Mouse (Mus musculus): Measurements from ENCODE around the gene Cela3b.
"Not testable (repeated sequence)": the region's sequence is repeated elsewhere in the genome, so short reads cannot be mapped to it uniquely, and the experiment has no call there.

Cela3b gene

DNA sequence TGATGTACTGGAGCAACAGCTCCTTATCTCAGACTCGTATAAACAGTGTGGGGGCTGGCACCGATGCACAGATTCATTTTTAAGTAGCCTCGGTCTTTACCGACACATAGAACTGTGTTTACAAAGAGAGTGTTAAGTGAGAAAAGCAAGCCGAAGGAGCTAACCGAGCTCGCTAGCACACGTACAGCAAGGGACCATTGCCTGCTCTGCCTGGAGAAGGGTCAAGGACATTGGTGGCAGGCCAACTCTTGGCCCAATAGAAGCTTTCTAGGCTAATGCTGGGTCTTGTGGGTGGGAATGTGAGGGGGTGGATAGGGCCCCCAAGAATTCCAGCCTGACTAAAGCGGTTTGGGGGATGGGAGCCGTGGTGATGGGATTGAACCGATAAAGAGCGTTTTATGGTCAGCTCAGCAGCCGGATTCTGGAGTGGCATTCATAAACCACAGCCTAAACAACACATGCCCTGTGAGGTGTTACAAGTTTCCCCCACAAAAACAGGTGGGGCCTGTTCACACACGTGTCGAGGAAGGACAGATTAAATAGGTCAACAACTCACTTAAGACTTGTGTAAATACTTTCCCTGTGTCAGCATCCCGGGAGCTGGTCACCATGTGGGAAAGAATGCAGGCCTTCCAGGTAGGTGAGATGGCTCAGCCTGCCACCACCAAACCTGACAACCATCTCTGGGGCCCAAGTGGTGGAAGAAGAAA lies 31.8 kb upstream of the Cela3b start:
- no peak for DNase-seq (ENCODE audit: low spot score)

- DNase-seq (ENCODE audit: low spot score), result no peak
Observed at GRCm38 (mm10) chr4:137461217-137461616, 30.9 kb upstream of the Cela3b start.

DNA sequence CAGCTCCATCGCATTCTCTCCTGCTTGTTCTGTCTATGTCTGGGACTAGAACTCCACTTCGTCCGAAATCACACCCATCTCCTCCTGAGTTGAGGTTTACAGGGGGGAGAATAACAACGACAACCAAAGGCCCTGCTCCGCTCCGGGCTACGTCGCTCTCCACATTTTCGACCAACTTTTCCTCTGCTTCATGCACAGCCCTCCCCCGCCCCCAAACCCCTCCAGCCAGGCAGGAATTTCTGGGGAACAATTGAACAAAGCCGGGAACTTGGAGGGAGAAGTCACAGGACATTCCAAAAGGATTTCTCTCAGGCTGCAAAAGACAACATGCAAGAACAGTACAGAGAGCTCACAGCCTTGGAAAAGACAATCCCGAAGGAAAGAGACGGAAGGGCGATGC lies 30.3 kb upstream of the Cela3b start:
- no peak for DNase-seq (ENCODE audit: low spot score)

DNA sequence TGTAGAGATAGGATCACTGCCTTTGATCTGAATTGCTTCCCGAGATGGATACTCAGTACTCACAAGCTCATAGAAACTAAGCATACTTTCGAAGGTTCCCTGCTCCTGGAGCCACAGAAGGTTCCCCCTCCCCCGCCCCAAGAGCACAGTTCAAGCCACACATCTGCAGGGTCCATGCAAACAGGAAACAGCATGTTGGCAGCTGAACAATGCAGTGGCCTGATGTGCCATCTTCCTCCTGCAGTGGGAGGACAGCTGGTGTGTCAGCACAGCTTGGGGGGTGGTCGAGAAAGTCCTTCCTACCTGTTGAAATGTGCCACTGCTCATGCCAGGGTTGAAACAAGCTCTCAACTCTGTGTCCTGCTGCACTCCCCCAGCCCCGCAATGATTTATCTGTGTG lies 28.5 kb upstream of the Cela3b start:
- DNase-seq (ENCODE audit: low spot score), result no peak

DNA sequence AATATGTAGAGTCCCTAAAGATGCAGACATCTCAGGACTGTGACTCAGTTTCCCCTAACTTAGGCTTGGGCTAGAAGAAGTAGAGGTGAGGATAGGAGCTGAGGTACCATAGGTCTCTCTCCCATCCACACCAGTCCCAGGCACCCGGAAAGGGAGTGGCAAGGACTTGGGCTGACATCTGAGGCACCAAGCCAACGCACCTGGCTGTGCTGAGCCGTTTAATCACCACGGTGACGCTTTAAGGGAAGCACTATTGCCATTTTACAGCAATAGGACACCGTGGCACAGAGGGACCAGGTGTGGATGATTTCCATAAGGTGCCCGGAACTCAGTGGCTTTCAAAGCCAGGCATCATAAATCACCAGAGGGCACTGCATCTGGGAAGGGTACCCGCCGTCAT lies 28.0 kb upstream of the Cela3b start:
- DNase-seq (ENCODE audit: low spot score), result no peak

GRCm38 (mm10) chr4:137457292-137457691 lies 27.0 kb upstream of the Cela3b start:
- no peak for DNase-seq (ENCODE audit: low spot score)

DNA sequence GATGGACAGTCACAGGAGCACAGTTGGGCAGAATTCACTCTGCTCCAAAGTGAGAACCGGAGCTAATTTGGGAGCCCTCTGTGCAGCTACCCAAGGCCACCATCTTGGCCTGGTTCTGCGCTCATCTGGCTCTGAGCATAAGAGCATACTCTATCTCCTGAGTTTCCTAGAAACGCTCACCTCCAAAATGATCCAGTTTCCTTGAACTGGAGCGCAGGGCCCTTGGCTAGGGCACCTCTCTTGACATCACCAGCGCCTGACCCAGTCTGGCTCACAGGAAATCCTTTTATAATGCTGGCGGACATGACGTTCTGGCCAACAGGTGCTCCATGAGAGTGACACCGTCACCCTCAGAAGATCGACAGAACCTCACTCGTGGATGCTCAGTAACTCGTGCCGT lies 26.2 kb upstream of the Cela3b start:
- no peak for DNase-seq (ENCODE audit: low spot score)

GRCm38 (mm10) chr4:137454582-137454981 lies 24.2 kb upstream of the Cela3b start:
- no peak for DNase-seq (ENCODE audit: low spot score)

DNA sequence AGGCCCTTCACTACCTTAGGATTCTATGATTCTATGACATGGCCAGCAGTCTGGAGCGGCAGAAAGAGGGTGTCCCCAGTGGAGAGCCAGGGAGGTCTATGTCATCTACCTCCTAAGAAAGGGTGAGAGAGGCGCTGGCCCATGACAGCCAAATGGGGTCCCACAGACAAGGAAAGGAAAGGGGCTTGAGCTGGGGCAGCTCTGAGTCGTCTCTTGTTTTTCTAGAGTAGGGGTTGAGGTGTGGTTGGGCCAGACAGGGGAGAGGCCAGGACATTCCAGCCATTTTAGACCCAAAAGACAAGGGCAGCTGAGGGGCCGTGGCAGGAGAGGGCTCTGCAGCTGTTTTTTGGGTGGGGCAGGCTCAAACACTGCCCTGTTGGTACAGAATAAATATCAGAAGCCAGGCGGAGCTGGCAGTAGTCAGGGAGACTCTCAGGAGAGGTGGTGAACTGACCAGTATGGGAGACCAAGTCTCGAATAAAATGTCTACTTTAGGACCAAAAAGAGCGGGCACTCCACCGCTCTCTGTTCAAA lies 23.0 kb upstream of the Cela3b start, which contains the start of gene 1700013G24Rik:
TSS of gene 1700013G24Rik (plus strand) at position 51 of the 534 bp plus-strand sequence.
- no peak for DNase-seq (ENCODE audit: low spot score)

DNA sequence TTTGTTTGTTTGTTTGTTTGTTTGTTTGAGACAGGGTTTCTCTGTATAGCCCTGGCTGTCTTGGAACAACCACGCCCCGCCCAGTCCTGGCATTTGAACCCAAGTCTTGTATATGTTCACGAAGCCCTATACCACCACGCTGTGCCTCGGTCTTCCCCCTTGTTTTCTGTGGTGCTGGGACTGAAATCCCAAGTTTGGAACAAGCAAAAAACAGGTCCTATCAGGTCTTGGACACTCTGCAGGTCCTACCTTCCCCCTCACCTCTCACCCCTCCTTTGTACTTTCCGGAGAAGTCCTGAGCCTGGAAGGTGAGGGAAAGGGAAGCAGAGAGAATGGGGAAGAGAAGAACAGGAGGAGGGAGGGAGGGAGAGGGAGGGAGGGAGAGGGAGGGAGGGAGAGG lies 21.9 kb upstream of the Cela3b start:
- no peak for DNase-seq (ENCODE audit: low spot score)

DNA sequence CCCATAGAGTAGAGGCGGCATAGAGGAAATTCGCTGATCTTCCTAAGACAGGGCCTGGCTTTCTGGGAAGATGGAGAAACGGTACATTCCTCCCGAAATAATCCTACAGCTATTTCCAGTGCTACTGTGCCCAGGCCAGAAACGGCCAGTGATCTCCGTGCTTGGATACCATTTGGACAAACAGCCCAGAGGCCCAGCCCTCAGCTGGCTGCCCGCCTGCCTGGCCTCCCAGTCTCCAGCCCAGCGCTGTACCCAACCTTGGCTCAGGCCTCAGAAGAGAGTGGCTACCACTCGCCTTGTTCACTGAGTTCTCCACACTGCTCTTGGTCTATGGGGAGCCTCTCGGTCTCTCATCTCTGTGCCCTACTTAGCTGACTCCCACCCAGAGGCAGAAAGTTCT lies 19.4 kb upstream of the Cela3b start:
- DNase-seq (ENCODE audit: low spot score), result no peak

DNA sequence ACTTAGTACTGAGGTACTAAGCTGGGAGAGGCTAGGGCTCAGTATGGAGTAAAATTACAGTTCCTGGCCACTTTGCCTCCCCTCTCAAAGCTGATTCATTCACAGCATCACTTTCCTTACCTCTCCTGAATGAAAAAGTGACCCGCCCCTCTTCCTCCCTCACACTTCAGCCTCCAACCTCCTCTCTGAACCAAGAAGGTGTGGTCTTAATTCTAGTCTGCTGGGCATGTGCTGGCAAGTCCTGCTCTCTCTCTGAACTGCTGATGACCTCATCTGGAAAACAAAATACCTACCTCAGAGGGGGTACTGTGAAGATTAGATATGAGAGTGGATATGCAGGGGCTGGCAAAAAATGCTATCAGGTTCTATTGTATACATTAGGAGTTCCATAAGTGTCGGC lies 18.8 kb upstream of the Cela3b start:
- DNase-seq (ENCODE audit: low spot score), result no peak

DNA sequence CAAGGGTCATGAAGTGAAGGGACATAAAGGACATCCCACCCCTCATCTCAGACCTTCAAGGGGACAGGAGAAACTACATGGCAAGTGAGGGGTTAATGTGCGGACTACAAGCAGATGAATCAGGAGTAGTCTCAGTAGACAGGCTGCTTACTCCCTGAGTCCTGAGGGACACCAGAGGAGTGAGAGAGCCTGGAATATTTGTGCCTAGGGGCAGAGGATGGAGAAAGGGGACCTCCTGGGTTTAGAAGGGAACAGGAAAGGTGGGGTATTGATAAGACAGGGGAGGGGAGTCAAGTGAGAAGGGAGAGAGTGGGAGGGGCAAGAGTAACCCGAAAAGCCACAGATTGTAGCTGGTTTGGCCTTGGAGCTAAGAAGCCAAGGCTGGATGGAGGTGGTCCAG lies 18.3 kb upstream of the Cela3b start:
- no peak for DNase-seq (ENCODE audit: low spot score)

- no peak for DNase-seq (ENCODE audit: low spot score)
Observed at GRCm38 (mm10) chr4:137448197-137448596, 17.9 kb upstream of the Cela3b start.

DNA sequence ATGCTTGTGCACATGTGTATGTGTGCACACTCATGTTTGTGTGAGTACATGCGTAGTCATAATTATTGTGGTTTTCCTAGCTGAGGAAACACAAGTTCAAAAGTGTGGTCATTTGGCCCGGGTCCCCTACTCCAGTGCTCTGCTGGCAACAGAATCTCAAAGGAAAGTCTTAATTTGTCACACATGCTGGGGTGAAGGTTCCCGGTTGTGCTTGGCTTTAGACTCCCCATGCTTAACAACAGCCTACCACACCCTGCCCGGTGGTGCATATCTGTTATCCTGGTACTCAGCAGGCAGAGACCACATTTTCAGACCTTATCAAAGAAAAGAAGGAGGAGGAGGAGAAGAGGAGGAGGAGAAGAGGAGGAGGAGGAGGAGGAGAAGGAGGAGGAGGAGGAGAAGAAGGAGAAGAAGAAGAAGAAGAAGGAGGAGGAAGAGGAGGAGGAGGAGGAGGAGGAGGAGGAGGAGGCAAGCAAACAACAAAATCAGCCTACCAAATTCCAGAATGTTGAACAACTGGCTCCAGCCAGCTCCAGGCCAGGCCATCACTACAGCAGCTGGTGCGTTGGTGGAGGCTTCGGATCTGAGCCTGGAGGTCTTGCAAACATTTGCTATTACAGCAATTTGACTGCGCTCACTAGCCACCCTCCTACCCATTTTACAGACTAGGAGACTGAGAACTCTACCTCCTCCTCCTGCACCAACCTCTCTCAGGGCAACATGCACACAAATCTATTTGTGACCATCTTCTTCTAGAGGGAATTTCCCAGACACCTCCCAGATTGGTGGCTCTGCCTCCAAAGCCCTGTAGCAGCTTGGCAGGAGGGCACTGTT lies 17.2 kb upstream of the Cela3b start:
- no peak for DNase-seq (ENCODE audit: low spot score)

GRCm38 (mm10) chr4:137445881-137446280 lies 15.5 kb upstream of the Cela3b start:
- DNase-seq (ENCODE audit: low spot score), result no peak

- peak; percentile 38 for DNase-seq (ENCODE audit: low spot score)
Observed at GRCm38 (mm10) chr4:137443625-137444024, 13.3 kb upstream of the Cela3b start.

DNA sequence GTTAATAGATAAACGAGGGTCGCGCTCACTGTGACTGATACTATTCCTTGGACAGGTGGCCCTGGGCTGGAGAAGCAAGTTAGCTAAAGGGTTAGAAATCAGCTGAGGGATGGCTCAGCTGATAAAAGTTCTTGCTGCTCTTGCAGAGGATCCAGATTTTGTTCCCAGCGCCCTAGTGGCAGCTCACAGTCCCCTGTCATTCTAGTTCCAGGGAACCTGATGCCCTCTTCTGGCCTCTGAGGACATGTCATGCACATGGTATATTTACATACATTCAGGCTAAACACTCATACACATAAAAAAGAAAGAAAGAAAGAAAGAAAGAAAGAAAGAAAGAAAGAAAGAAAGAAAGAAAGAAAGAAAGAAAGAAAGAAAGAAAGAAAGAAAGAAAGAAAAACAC lies 11.0 kb upstream of the Cela3b start:
- DNase-seq (ENCODE audit: low spot score), result no peak

DNA sequence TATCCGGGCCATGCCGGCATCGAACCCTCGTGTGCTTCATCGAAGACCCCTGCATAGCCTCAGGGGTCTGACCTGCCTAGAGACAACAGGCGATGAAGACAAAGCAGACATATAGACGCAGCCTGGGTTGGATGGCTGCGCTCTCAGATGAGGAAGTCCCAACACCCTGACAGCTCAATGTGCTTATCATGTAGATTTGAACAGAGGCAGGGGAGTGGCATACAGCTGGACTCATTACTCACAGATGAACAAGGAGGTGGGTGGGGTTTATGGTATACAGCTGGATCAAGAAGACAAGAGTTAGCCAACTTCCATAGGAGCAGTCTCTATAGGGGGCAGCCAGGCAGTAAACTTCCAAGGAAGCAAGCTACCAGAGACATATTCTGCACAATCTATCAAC lies 8.5 kb upstream of the Cela3b start:
- no peak for DNase-seq (ENCODE audit: low spot score)

- DNase-seq (ENCODE audit: low spot score), result no peak
Observed at GRCm38 (mm10) chr4:137436979-137437669, 6.8 kb upstream of the Cela3b start.

DNA sequence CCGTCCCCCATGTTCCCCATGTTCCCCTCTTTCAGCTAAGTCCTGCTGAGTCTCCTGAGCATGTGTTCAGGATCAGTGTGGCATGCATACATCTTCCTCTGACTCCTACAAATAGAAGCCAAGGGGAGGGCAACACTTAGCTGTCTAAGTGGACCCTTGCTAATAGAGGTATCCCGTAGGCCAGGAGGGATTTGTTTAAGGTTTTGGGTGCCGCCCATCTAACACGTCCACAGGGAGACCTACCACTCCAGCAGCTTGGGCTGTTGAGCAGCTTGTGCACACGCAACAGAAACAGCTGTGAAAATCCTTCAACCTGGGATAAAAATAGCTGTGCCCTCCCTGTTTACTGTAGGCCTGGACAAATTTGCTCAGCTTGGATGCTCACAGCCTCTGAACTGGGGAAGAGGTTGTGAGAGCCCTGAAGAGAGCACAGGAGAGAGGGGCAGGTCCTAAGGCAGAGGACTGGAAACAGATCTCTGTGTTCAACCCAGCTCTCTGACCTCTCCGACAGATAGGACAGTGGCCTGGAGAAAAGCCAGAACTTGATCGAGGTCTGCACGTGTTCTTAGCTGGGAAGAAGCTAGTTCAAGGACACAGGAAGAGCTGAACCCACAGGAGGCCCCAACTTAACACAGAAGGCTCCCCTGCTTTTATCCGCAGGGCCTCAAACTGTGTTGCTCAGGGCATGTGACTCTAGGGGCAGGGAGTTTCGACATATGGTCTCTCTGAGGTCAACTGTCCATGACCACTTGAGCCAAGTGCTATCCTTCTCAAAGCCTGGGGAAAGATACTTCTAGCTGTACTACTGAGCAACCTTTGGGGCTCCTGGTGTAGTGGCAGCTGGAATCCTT lies 2.6 kb upstream of the Cela3b start:
- DNase-seq (ENCODE audit: low spot score), result not testable (repeated sequence)
